Mouse (Mus musculus): ENCODE measurements at regions not wholly inside any gene's neighbourhood (a gene's known extent, or its start where the extent isn't known, plus 50 kb on each side); places are given as distances from the start of the nearest gene placed in this dataset.

DNA sequence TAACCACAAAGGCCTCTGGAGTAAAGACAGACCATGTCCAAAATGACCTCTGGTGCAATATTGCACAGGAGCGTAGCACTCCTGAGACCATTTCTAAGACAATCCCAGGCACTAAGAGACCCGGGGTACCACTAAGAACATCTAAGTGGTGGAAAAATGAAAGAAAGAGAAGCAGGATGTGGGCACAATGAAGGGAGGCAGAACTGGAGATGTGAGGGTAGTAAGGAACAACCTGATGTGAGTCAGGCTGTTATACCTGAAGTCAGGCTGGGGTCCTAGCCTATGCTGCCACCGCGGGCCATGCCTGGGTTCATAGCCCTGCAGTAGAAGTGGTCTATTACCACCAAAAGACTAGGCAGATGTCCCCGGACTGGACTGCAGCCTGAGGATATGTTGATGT lies 1051.4 kb downstream of the Gsdmc2 start:
- TF ChIP-seq MAFK (IDR thresholded peaks at IDR 0.05; ENCODE audit: insufficient read depth, low read depth, low read length), result no peak
- TF ChIP-seq ZNF384 (IDR thresholded peaks at IDR 0.05; ENCODE audit: low read depth, low read length), result no peak
- TF ChIP-seq ZC3H11A (IDR thresholded peaks at IDR 0.05; ENCODE audit: borderline replicate concordance, low read depth, low read length), result no peak
- no peak for TF ChIP-seq HCFC1 (IDR thresholded peaks at IDR 0.05; ENCODE audit: borderline replicate concordance, insufficient read depth, low read length)
- no peak for TF ChIP-seq CHD2 (IDR thresholded peaks at IDR 0.05; ENCODE audit: low read depth, low read length)

All from ES-E14 (cell line).